Mouse (Mus musculus): Measurements from ENCODE around the gene Myh14.
A peak's percentile ranks its signal among the peaks of the same experiment; 100 is the strongest.

Myh14 gene

GRCm38 (mm10) chr7:44582709-44583108 lies 87.9 kb downstream of the Myh14 start:
- no peak for DNase-seq (ENCODE audit: low read depth, low spot score)
- Histone ChIP-seq H3K27me3 (ENCODE audit: control insufficient read depth, insufficient read depth, low read length, poor library complexity, severe bottlenecking) (no peaks in the 10 kb centered on the region), H3K36me3 (ENCODE audit: control insufficient read depth, insufficient read depth, low read length, poor library complexity, severe bottlenecking) (peaks cover 23% of the 10 kb centered on the region)

DNA sequence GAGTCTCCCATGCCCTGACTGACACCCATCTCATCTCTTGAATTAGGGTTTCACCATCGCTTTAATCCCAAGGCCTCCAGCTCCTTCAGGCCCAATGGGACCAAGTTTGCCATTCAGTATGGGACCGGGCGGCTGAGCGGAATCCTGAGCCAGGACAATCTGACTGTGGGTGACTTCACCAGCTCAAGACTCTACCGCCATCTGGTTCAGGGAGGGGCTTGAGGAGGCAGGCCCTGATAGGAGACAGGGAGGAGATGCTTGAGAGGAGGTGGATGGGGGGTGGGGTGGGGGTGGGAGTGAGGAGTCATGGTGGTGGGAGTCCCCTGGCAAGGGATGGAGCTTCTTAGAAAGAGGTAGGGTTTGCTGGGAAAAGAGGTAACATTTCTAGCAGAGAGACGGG lies 89.0 kb downstream of the Myh14 start:
- no peaks in the 10 kb centered on the region for H3K27me3 ChIP-seq (ENCODE audit: control insufficient read depth, insufficient read depth, low read length, poor library complexity, severe bottlenecking)
- DNase-seq (ENCODE audit: low read depth, low spot score) = no peak
- H3K36me3 ChIP-seq (ENCODE audit: control insufficient read depth, insufficient read depth, low read length, poor library complexity, severe bottlenecking) = peaks cover 23% of the 10 kb centered on the region

GRCm38 (mm10) chr7:44576333-44576844 lies 94.3 kb downstream of the Myh14 start:
- no peak for DNase-seq (ENCODE audit: low read depth, low spot score)
- Histone ChIP-seq H3K27me3 (ENCODE audit: control insufficient read depth, insufficient read depth, low read length, poor library complexity, severe bottlenecking) (no peaks in the 10 kb centered on the region), H3K36me3 (ENCODE audit: control insufficient read depth, insufficient read depth, low read length, poor library complexity, severe bottlenecking) (peaks cover 15% of the 10 kb centered on the region; the same call in 1 of the 2 replicates)

DNA sequence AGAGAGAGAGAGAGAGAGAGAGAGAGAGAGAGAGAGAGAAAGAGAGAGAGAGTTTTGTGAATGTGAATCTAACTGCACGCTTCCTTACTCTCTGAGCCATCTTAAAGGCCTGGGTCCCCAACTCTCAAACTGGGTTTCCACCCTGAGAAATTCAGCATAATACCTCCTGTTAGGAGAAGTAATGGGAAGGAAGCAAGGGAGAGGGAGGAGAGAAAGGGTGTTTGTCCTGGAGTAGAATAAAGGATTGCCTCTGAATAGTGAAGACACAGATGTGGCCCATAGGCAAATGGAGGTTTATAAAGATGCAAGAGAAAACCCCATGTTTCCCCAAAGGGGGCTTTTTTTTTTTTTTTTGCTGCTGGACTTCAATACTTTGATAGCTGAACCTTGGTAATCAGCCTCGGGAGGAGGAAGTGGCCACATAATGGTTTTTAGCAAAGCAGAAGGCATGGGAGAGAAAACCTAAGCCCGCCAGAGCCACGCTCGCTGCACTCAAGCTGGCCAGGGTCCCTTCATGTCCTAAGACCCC lies 97.6 kb downstream of the Myh14 start:
- H3K27me3 ChIP-seq (ENCODE audit: control insufficient read depth, insufficient read depth, low read length, poor library complexity, severe bottlenecking) = no peaks in the 10 kb centered on the region
- peaks cover 5% of the 10 kb centered on the region; the same call in 1 of the 2 replicates for H3K36me3 ChIP-seq (ENCODE audit: control insufficient read depth, insufficient read depth, low read length, poor library complexity, severe bottlenecking)
- DNase-seq (ENCODE audit: low read depth, low spot score) = peak; percentile 39

DNA sequence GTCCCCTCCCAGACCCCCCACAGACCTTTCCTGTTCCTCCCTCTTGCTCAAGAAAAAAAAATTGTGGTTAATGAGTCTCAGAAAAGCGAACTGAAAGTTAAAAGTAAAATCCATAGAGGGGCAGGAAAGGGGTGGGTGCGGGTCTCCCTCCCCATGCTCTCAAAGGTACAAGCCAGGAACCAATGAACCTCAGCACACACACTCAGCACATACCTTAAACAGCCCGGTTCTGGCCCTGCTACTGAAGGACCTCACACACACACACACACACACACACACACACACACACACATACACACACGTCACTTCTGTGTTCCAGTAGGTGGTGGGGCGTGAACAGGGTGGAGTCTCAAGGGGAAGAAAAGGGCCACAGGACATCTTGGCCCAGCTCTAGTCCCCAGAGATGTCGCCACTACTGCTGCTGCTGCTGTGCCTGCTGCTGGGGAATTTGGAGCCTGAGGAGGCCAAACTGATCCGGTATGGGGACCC lies 98.4 kb downstream of the Myh14 start, which contains the start of gene Napsa:
Gene Napsa (plus strand): TSS at position 168 of the 489 bp plus-strand sequence.
- DNase-seq (ENCODE audit: low read depth, low spot score) = peak; percentile 95
- H3K36me3 ChIP-seq (ENCODE audit: control insufficient read depth, insufficient read depth, low read length, poor library complexity, severe bottlenecking) = peaks cover 5% of the 10 kb centered on the region; the same call in 1 of the 2 replicates
- no peaks in the 10 kb centered on the region for H3K27me3 ChIP-seq (ENCODE audit: control insufficient read depth, insufficient read depth, low read length, poor library complexity, severe bottlenecking)

DNA sequence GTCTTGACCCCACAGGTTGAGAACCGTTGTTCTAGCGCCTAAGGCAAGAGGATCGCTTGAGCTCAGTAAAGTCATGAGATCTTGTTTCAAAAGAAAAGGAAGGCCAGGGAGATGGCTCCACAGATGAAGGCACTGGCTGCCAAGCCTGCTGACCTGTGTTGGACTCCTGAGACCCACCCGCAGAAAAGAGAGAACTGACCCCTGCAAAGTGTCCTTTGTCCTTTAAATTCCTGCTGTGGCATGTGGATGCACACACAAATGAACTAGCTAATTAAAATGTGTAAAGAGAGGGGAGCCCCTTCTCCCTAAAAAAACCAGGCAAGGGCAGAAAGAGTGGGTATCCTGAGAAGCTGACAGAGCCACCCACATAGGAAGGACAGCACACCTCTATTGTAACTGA lies 98.8 kb downstream of the Myh14 start:
- DNase-seq (ENCODE audit: low read depth, low spot score) = no peak
- peaks cover 5% of the 10 kb centered on the region; the same call in 1 of the 2 replicates for H3K36me3 ChIP-seq (ENCODE audit: control insufficient read depth, insufficient read depth, low read length, poor library complexity, severe bottlenecking)
- no peaks in the 10 kb centered on the region for H3K27me3 ChIP-seq (ENCODE audit: control insufficient read depth, insufficient read depth, low read length, poor library complexity, severe bottlenecking)

DNA sequence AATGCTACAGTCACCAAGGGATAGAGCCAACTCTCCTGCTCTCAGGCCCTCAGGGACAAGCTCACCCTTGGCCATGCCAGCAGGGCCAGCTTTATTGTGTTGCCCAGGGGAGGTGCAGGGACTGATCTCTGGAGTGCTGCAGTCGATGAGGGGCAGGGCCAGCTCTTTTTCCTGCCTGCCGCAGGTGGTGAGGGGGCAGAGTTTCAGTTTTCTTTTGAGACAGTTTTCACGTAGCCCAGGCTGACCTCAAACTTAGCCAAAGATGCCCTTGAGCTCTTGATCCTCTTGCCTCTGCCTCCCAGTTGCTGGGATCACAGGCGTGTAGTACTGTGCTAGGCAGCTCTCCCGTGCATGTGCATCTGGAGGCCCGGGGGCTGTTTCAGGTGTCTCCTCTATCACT lies 99.7 kb downstream of the Myh14 start:
- Histone ChIP-seq H3K36me3 (ENCODE audit: control insufficient read depth, insufficient read depth, low read length, poor library complexity, severe bottlenecking) (peaks cover 5% of the 10 kb centered on the region; the same call in 1 of the 2 replicates), H3K27me3 (ENCODE audit: control insufficient read depth, insufficient read depth, low read length, poor library complexity, severe bottlenecking) (no peaks in the 10 kb centered on the region)
- peak; percentile 43 for DNase-seq (ENCODE audit: low read depth, low spot score)

GRCm38 (mm10) chr7:44568803-44569202 lies 101.8 kb downstream of the Myh14 start:
- no peaks in the 10 kb centered on the region for H3K27me3 ChIP-seq (ENCODE audit: control insufficient read depth, insufficient read depth, low read length, poor library complexity, severe bottlenecking)
- peak; percentile 44 for DNase-seq (ENCODE audit: low read depth, low spot score)
- no peaks in the 10 kb centered on the region for H3K36me3 ChIP-seq (ENCODE audit: control insufficient read depth, insufficient read depth, low read length, poor library complexity, severe bottlenecking)

DNA sequence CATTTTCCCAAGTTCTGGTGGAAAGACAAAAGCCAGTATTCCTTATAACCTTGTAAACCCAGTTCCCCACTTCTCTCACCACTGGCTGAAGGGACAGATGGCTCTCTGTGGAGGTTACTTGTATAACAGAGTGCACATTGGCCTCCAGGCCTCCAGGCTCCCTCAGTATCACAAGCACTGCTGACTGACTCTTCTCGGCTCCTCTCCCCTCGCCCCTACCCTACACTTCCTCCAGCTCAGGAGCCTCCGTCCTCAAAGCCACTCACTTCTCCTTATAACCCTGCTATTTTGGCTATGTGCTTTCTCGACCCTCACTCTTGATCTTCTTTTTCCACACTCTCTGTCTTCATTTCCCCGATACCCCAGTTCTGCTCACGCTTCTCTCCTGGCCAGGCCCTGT lies 105.2 kb downstream of the Myh14 start:
- Histone ChIP-seq H3K27me3 (ENCODE audit: control insufficient read depth, insufficient read depth, low read length, poor library complexity, severe bottlenecking) (no peaks in the 10 kb centered on the region), H3K36me3 (ENCODE audit: control insufficient read depth, insufficient read depth, low read length, poor library complexity, severe bottlenecking) (no peaks in the 10 kb centered on the region)
- peak; percentile 57 for DNase-seq (ENCODE audit: low read depth, low spot score)

- no peaks in the 10 kb centered on the region for H3K27me3 ChIP-seq (ENCODE audit: control insufficient read depth, insufficient read depth, low read length, poor library complexity, severe bottlenecking)
- no peaks in the 10 kb centered on the region for H3K36me3 ChIP-seq (ENCODE audit: control insufficient read depth, insufficient read depth, low read length, poor library complexity, severe bottlenecking)
- no peak for DNase-seq (ENCODE audit: low read depth, low spot score)
Observed at GRCm38 (mm10) chr7:44564486-44564885, 106.2 kb downstream of the Myh14 start.

DNA sequence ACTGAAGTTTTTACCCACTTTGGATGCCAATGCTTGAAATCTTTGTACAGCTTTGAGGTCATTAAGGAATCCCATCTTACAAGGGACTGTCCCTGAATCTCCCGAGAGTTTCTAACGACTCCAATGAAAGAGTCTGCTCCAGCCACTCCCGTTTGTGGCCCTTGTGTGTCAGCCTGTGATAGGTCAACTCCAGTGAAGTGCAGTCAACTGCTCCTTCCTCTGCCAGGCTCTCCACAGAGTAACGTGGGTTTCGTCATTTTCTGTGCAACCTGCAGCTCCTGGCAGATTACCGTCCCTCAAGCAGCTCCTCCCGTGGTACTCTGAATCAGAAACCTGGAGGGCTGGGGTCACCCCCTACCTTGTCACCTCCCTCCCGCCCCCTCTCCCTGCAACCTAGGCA lies 107.4 kb downstream of the Myh14 start:
- no peak for DNase-seq (ENCODE audit: low read depth, low spot score)
- no peaks in the 10 kb centered on the region for H3K27me3 ChIP-seq (ENCODE audit: control insufficient read depth, insufficient read depth, low read length, poor library complexity, severe bottlenecking)
- H3K36me3 ChIP-seq (ENCODE audit: control insufficient read depth, insufficient read depth, low read length, poor library complexity, severe bottlenecking) = no peaks in the 10 kb centered on the region

DNA sequence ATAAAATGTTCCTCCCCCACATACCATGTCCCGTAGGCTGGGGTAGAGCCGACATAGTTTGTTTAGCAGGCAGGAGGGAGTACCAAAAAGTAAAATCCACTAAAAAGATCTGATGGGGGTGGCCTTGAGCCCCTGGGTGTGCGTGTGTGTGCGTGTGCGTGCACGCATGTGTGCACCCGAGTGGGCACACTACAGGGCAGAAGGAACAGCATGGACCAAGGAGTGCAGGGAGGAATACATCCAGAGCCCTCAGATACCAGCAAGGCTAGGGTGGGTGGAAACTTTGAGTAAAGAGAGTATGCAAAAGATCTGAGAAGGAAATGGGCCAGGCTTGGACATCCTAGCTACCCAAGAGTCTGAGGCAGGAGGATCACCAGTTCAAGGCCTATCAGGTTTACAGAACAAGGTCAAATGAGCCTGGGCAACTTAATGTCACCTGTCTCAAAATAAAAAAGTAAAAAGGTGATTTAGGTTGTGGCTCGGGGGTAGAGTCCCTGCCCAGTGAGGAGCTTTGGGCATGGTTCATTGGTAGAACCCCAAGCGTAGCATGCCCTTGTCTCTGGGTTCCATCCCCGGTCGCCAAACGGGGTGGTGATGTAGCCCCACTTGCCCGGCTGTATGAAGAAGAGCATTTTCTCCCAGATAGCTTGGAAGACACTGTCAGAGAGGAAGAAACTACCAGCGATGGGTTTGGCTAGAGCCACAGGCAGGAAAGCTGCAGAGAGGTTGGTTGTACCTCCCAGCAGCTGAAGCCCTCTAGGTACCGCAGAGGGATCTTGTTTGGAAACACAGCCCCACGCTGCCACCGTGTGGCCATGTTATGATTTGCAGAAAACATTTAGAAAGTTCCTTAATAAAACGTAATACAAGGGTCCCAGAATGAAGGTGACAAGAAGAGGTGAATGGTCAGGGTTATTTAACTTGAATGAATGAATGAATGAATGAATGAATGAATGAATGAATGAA lies 109.9 kb downstream of the Myh14 start:
- DNase-seq (ENCODE audit: low read depth, low spot score) = peak; percentile 94
- Histone ChIP-seq H3K36me3 (ENCODE audit: control insufficient read depth, insufficient read depth, low read length, poor library complexity, severe bottlenecking) (no peaks in the 10 kb centered on the region), H3K27me3 (ENCODE audit: control insufficient read depth, insufficient read depth, low read length, poor library complexity, severe bottlenecking) (no peaks in the 10 kb centered on the region)

GRCm38 (mm10) chr7:44557629-44558028 lies 113.0 kb downstream of the Myh14 start:
- no peak for DNase-seq (ENCODE audit: low read depth, low spot score)
- Histone ChIP-seq H3K36me3 (ENCODE audit: control insufficient read depth, insufficient read depth, low read length, poor library complexity, severe bottlenecking) (no peaks in the 10 kb centered on the region), H3K27me3 (ENCODE audit: control insufficient read depth, insufficient read depth, low read length, poor library complexity, severe bottlenecking) (no peaks in the 10 kb centered on the region)

Measured in splenic B cell, adult 2 months (primary cell).